Mouse (Mus musculus): Measurements from ENCODE around the gene Anapc11. TPM values are rescaled to one million over a fixed set of nuclear protein-coding genes. Genes with fewer than 3 reads are reported as not detected.

Gene Anapc11
- total RNA-seq, 2 experiments from 2014 or later: 50.7 to 51.6 TPM

DNA sequence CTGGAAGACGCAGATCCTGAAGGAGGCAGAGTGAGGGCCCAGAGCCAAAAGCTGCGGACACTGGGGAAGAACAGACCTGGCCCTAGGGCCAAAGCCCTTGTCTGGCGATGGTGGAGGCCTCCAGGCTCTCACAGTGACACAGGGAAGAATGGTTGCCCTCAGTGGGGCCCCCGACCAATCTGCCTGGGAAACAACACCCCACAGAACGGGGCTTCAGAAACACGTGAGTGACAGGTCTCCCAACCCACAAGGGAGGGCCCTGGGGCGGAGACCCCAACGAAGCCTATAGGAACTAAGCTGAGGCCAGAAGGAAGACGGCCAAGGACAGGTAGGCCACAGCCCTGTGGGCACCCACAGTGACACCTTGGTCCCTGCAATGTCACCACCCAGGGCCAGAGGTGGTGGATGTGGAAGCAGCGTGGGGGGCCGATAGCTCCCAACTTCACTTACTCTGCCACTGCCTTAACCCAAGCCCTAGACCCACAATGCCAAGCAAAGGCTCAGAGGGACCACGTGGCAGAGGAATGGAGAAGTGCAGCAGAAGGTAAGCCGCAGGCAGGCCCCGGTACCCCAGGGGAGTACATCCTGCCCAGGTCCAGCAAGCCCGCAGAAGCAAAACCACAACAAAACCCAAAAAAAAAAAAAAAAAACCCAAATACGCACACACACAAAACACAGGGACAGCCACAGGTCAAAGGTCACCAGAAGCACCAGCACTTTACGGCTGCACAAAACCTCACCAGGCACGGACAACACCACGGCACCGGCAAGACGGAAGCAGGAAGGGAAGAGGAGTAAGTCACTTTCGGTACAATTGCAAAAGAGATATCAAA lies 29.5 kb downstream of the Anapc11 start:
- no peak for DNase-seq

DNA sequence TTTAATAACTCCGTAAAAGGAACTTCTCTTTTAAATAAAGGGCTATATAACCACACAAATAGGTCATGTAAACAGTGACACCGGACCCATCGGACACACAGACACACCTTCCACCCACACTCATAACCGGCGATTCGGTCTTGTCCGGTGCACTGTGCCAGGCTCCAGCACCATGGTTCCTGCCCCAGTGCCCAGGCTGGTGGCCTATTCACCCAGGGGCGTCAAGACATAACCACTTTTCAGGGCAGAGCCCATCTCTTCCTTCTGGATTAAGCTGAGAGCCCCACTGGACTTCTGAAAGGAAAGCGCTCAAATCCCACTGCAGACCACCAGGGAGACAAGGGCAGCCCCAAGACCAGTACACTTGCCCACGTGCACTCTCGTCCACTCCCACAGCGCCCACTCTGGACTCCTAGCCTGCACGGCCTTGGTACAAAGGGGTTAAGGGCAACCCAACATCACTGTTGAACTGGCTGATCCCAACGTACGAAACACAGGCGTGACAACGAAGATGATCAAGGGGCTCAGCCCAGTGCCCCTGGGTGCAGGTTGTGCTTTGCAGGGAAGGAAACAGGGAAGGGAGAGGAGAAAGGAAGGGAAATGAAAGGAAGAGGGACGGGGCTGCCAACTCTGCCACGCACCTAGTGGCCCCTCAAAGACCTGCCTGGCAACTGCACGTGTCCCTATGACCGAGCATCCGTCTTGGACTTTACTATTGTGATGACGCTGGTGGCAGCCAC lies 30.6 kb downstream of the Anapc11 start:
- peak; percentile 15 for DNase-seq

DNA sequence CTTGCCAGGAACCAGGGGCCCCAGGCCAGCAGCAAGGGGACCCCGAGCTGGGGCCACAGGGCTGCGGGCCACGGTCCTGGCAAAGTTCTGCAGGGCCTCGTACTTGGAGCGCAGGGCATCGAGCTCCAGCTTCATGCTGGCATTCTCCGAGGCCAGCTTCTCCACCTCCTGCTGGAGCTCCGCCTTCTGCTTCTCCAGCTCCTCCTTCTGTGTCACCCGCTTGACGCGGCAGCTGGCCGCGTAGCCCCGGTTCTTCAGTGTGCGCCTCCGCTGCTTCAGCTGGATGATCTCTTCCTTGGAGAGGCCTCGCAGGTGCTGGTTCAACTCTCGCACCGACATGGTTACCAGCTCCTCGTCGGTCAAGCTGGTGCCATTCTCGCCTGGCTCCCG lies 31.1 kb downstream of the Anapc11 start:
- DNase-seq: peak; percentile 56

DNA sequence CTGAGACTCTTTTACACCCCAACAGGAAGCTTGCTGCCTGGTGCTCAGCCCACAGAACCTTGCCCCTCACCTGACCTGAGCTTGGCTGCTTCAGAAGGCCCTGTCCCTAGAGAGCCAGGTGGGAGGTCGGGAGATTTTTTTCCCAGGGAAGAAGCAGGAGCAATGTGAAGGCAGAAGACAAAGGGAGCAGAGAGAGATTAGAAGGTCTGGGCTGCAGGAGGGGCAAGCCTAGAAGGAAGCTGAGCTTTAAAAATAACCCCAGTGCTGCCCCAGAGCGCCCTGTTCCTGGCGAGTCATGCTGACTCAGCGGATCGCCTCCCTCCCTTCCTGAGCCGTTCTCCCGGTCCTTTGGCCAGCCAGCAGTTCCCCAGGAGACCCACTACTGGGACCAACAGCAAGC lies 31.7 kb downstream of the Anapc11 start:
- DNase-seq: peak; percentile 72

DNA sequence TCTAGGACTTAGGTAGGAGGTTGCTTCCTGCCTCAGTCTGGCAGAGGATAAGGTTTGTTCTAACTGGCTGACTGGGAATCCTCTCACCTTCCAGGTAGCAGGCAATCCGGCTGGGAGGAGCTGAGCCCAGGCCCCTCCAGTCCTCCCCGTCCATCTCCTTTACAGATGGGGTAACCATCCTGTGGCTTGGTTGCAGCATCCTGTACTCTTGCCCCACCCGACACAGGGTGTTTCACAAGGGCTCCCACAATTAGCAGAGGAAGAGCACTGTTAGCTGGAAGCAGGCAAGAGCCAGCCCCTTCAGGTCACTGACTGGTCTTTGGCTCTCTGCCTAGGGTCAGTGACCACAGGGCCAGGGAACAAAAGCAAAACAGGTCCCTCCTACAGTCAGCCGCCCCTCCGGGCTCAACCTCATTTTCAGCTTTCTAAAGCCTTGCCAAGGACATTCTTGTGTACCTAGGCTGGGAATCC lies 32.2 kb downstream of the Anapc11 start:
- DNase-seq: no peak

DNA sequence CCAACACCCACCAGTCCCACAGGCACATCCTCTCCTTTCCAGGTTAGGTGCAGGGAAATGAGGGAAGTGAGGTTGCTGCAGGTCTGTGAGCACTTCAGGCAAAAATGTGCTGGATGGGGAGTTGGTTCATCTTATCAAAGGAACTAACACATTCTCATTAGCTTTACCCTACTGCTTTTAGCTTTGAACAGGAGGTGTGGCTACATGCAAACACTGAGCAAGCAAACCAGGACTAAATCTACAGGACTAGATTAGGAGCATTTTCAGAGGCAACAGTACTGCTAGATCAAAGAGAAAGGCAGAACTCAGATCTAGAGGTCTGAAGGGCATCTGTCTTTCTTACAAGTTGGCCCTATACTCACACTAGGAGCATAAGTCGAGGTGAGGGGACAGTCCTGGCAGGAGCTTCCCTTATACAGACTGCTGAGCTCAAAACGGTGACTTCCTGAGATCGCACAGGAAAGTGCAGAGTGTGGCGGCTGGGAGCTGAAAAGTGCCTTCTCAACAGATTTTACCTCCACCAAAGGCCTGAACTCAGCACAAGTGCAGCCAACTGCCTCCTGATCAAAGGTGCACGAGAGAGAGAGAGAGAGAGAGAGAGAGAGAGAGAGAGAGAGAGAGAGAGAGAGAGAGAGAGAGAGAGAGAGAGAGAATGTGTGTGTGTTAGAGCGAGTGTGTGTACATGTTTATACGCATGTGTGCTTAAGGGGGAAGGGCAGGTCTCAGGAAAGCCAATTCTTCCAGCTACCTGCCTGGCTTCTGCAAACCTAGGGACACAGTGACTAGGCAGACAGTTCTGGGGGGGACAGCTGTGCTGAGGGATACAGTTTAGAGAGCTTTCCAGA lies 32.9 kb downstream of the Anapc11 start:
- DNase-seq: no peak

DNA sequence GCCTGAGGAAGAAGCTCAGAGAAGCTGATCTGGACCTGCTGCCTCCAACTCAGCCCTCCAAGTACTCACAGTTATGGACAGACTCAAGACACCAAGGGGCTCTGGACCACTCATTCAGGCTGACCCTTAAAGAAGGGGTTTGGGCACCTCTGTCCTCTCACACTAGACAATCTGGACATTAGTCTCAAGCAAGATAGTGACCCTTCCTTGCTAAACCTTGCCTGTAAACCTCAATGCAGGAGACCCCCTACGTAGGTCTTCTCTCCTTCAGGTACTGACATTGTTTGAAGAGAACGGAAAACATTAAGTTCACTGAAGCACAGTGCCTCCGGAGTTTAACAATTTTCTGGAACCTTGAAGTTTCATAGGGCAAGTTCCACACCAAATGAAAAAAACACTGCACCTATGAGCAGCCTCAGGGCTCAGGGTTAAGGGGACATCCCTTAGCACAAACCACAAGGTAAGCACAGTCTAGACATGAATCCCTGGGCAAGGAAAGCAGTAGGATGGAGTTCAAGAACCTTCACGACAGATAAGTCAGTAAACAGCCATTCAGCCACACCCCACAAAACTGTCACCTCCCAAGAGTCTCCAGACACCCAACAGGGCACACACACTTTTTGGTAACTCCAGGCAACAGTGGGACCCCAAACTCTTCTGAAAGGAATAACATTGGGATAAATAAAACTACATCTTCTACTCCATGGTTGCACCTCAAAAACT lies 33.7 kb downstream of the Anapc11 start:
- DNase-seq: no peak

DNA sequence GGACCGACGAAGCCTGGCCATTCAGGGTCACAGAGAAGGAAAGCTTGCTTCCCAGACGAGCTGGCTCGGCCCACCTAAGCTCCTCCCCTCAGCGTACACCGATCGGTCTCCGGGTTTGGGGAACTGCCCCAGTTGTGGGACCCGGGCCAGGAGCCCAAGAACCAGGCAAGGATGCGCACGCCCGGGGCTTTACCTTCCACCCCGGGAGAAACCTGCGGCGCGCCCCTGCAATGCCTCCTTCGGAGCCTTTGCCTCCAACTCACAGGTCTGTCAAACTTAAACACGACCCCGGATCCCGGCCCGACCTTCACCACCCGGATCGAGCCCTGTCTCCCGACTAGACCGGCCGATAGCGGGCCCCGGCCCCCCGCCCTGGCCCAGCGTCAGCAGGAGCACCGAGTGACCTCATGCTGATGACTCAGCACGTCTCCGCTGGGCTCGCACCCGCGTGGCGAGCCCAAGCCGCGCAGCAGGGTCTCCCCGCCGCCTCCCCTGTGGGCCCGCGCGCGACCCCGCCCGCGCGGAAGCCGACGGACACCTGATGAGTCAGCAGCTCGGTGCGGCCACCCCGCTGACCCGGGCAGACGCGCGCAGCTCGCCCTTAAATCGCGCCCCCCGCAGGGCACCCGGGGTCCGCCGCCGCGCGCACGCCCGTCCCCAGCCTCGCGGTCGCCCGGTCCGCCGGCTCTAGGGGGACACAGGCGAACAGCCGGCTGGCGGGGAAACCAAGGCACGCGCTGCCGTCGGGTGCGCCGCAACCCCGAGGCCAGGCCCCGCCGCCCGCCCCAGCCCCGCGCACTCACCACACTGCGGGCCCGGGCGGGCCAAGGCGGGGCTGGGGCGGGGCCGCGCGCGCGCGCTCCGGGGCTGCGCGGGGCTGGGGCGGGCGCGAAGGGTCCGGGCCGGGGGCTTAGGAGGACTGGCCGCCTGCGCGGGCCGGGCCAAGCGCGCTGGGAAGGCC lies 34.6 kb downstream of the Anapc11 start:
- DNase-seq: peak; percentile 79

DNA sequence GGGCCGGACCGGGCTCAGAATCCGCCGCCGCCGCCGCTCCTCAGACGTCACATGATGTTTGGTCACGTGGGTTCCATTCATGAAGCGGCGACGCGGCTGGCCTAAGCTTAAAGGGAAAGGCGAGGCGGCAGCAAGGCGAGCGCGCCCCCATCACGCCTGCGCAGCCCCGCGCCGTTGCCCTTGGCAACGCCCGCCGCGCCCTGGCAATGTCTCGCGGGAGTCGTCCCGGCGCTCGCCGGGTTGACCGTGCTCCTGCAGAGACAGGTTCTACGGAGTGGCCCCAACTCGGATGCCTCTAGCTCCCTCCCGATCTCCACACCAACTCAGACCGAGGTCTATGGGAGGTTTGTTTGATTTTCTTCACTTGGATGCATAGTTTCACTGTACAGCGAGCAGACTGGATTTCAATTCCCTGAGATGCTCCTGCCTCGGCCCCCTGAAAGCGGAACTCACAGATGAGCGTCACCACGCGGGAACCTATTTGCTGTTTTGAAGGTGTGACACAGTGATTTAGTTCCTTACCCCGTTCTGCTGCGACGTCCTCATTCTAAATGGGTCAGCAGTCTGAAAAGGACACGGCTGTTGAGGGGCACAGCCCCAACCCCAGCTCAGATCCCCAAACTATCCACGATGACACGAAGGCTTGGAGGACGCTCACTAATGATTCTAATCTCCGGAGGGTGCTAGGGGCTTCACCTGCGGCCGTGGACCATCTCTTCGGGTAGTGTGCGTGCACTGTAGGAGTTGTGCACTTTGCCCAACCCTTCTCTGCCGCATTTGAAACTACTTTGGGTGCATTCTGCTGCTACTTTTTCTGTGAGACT lies 35.5 kb downstream of the Anapc11 start, which contains the start of gene Mafg:
Gene Mafg (minus strand): TSS at position 81 of the 824 bp plus-strand sequence.
- peak; percentile 94 for DNase-seq

DNA sequence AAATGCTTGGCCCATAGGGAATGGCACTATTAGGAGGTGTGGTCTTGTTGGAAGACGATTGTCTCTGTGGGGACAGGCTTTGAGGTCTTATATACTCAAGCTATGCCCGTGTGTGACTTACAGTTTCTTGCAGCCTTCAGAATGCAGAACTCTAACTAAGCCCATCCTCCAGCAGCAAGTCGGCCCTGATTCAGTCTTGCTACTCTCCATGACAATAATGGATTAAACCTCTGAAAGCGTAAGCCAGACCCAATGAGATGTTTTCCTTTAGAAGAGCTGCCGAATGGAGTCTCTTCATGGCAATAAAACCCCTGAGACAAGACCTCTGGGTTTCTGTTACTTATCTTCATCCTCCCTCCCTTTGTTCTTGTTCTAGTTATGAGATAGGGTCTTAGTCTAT lies 36.6 kb downstream of the Anapc11 start:
- no peak for DNase-seq

DNA sequence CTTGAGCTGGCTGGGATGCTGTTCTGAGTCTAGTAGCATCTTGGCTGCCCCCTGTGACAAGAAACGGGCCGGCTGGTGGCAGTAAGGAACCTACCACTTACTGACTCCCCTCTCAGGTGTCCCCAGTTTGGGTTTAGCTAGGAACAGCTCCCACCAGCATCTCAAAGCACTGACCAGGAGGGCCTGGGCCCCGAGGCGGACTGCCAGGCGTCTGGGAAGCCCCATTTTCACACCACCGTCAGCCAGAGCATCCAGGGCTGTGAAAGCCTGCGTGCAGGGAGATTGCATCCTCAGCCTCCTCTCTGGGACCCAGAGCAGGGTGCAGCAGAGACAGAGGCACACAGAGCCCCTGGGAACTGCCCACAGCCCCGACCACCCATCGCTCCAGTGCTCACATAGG lies 43.0 kb downstream of the Anapc11 start:
- no peak for DNase-seq

DNA sequence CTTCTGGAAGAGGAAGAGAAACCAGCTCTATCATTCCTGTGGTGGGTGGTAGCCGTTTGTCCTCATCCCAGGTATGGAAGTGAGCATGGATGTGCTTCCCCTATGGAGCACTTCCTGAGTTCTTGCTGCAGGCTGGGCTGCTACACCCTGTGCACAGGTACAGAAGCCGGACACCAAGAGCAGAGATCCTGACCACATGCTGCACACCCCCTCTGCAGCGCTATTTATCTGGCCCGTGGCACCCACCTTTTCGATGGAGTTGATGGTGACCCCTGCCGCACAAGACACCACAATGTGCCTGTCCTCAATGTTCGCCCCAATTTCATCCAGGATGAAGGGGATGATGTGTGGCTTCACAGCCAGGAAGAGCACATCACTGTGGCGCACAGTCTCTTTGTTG lies 43.6 kb downstream of the Anapc11 start:
- no peak for DNase-seq

DNA sequence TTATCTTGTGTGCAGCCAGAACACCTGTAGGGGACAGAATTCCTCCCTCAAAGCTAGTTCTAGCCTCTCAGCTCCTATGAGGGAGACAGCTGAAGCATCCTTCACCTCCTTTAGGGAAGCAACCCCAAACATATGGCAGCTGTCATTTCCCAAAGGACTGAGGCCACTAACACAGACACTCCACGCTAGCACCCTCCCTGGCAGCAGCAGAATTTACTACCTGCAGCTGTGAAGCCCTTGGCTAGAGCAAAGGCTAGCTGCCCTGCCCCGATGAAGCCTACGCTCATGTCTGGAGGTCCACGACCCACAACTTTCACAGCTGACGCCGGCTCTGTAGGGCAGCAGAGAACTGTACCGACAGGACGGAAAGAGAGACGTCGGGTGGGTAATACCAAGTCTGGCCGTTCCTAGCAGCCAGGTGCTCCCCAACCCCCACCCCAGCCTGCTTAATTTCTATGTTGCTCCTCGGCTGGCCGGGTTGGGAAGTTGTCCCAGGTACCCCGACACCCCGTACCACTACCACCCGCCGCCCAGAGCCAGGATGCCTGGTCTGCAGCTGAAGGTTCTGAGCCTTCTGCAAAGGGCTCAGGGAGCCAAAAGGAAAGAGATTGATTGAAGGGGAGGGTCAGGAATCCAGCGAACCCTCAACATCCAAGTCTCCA lies 44.8 kb downstream of the Anapc11 start:
- DNase-seq: no peak

DNA sequence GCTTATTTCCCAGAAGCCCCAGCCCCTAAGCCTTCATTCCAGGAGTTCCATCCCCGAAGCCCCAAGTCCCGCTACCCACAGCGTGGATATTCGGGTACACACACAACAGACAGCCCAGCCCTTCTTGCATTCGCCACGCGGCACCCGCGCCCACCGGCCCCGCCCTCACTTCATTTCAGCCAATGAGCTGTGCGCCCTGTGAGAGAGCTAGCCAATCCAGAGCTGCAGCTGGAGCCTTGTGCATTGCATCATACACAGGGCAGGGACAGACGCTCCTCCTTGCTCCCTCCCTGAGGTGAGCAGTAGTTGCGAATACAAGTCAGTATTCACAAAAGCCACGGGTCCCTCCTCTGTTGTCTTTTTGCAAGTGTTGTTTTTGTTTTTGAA lies 45.4 kb downstream of the Anapc11 start, which contains the start of gene Pycr1:
Gene Pycr1 (minus strand): TSS at position 169 of the 387 bp plus-strand sequence.
- DNase-seq: peak; percentile 95

DNA sequence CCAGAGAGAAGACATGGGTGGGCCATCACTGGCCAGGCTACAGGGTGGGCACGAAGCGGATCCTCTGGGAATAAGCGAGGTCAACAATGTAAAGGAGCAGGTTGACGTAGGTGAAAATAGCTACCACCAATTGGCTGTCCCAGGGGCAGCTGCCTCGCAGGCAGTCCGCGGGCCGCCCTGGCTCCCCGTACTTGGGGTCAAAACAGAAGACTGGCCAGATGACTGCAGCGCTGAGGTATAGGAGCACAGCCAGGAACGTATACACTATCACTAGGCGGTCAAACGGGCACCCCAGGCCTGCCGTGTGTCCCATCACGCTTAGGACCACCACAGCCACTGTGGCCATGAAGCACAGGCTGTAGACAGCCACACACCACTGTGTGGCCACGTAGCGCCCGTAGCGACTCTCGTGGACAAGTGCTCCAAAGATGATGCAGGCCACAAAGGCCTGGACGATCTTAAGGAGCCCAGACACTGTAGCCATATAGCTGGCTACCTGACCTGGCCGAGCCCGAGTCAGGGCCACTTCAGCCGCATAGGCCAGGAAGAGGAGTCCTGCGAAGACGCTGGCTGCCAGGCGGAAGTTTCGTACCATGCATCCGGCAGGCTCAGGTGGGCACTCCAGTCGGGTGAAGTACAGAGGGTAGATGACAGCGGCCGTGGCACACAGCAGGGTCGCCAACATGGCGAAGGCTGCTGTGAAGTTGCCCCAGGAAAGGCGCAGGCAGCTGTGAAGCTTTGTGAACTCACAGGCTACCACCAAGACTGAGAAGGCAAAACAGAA lies 49.0 kb downstream of the Anapc11 start:
- DNase-seq: peak; percentile 9

DNA sequence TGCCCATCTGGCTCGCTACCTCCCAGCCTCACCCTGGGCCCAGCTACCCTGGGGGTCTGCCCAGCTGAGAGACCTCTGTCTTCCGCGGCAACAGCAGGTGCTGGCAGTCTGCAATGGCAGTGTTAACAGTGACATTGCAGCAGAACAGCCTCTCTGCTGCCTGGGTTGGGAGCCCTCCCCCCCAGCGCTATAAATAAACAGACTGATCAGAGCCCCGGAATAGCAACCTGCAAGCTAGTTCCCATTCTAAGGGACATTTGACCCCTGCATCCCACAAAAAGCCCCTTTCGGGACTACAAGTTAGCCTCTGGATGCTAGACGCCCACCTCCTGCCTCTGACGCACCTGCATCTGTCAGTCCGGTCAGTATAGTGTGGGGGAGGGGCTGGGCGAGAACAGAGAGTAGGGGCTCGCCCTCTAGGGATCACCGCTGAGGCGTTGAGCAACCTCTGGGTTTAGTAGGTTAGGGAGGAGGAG lies 49.8 kb downstream of the Anapc11 start, which contains the start of gene Myadml2:
Gene Myadml2 (minus strand): TSS at position 158 of the 476 bp plus-strand sequence.
- DNase-seq: peak; percentile 74

DNA sequence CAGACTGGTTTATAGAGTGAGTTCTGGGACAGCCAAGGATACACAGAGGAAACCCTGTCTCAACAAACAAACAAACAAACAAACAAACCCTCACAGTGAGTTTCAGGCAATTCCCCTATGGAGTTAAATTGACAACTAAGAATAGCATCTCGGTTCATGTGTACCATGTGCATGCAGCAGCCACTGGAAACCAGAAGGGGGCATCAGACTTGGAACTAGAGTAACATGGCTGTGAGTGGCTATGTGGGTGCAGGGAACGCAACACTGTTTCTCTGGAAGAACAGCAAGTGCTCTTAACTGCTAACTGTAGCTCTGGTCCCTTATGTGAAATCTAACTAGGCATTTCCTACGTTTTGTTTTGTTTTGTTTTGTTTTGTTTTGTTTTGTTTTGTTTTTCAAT lies 53.7 kb downstream of the Anapc11 start:
- no peak for DNase-seq

DNA sequence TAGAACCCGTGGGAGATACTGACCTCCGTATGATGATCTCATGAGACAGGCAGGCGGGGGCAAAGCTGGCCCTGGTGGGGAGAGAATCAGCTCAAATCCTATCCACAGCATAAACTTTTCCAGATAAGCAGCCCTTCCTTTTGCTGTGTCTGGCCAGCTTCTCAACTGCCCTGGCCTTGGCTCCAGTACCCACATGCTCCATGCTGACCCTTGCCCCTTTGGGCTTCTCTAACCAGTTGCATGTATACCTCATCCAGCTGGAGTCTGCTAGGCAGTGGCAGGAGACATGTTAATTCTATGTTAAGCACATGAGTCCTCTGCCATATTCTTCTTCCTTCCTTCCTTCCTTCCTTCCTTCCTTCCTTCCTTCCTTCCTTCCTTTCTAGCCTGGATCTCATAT lies 56.5 kb downstream of the Anapc11 start:
- no peak for DNase-seq
